In genomic region chr11:56320293-56320692, GRCm38 (mm10) we compare ENCODE assay signal across 29 mouse cellular contexts.
"Had no signal": no experiment of that assay in that cellular context is flagged by ENCODE, and none has a peak within 500 bp of the region (broad histone marks: within the 10 kb centered on the region; RNA-seq: fewer than 3 reads in every experiment).

No protein-coding gene starts in this region.

- H3K4me3 ChIP-seq: left cerebral cortex, adult 2 months; limb, embryonic 10.5 days; limb, embryonic 12.5 days; limb, embryonic 13.5 days; limb, embryonic 15.5 days; liver, embryonic 12.5 days; liver, embryonic 13.5 days; liver, embryonic 15.5 days; lung, embryonic 15.5 days; megakaryocyte, embryonic 14.5 days; midbrain, embryonic 10.5 days; midbrain, embryonic 12.5 days; midbrain, embryonic 13.5 days; midbrain, embryonic 15.5 days; myocyte; neural tube, embryonic 12.5 days; neural tube, embryonic 13.5 days had no signal

- H3K9me3 ChIP-seq: limb, embryonic 10.5 days; limb, embryonic 12.5 days; limb, embryonic 13.5 days; limb, embryonic 15.5 days; liver, embryonic 12.5 days; liver, embryonic 13.5 days; liver, embryonic 15.5 days; lung, embryonic 15.5 days; megakaryocyte, embryonic 14.5 days; midbrain, embryonic 10.5 days; midbrain, embryonic 12.5 days; midbrain, embryonic 13.5 days; midbrain, embryonic 15.5 days; neural tube, embryonic 12.5 days; neural tube, embryonic 13.5 days had no signal

- H3K4me2 ChIP-seq: limb, embryonic 12.5 days; limb, embryonic 13.5 days; limb, embryonic 15.5 days; liver, embryonic 11.5 days; liver, embryonic 12.5 days; liver, embryonic 13.5 days; liver, embryonic 15.5 days; lung, embryonic 15.5 days; midbrain, embryonic 11.5 days; midbrain, embryonic 12.5 days; midbrain, embryonic 13.5 days; midbrain, embryonic 15.5 days; neural tube, embryonic 12.5 days; neural tube, embryonic 13.5 days had no signal

- H3K4me1 ChIP-seq: limb, embryonic 10.5 days; limb, embryonic 12.5 days; limb, embryonic 13.5 days; limb, embryonic 15.5 days; liver, embryonic 12.5 days; liver, embryonic 13.5 days; liver, embryonic 15.5 days; lung, embryonic 15.5 days; megakaryocyte, embryonic 14.5 days; midbrain, embryonic 10.5 days; midbrain, embryonic 12.5 days; midbrain, embryonic 13.5 days; midbrain, embryonic 15.5 days; neural tube, embryonic 12.5 days; neural tube, embryonic 13.5 days had no signal

- H3K27ac ChIP-seq: left cerebral cortex, adult 2 months; limb, embryonic 10.5 days; limb, embryonic 12.5 days; limb, embryonic 13.5 days; limb, embryonic 15.5 days; liver, embryonic 12.5 days; liver, embryonic 13.5 days; liver, embryonic 14.5 days; liver, embryonic 15.5 days; lung, embryonic 15.5 days; macrophage; midbrain, embryonic 10.5 days; midbrain, embryonic 12.5 days; midbrain, embryonic 13.5 days; midbrain, embryonic 15.5 days; neural tube, embryonic 12.5 days; neural tube, embryonic 13.5 days had no signal

- ATAC-seq: liver, embryonic 12.5 days; liver, postnatal 0 days; midbrain, embryonic 13.5 days; midbrain, embryonic 15.5 days; midbrain, embryonic 16.5 days had no signal

- H3K27me3 ChIP-seq: limb, embryonic 12.5 days; limb, embryonic 13.5 days; limb, embryonic 15.5 days; liver, embryonic 12.5 days; liver, embryonic 13.5 days; liver, embryonic 15.5 days; lung, embryonic 15.5 days; megakaryocyte, embryonic 14.5 days; midbrain, embryonic 12.5 days; midbrain, embryonic 13.5 days; midbrain, embryonic 15.5 days; neural tube, embryonic 12.5 days; neural tube, embryonic 13.5 days had no signal

- DNase-seq: layer of hippocampus, postnatal 36 days; left cerebral cortex, postnatal 4 days; liver; liver, embryonic 13.5 days; liver, postnatal 0 days; lung, postnatal 10 days; lung, postnatal 14 days; midbrain, embryonic 14.5 days had no signal

- H3K9ac ChIP-seq: limb, embryonic 12.5 days; limb, embryonic 13.5 days; limb, embryonic 15.5 days; liver, embryonic 12.5 days; liver, embryonic 13.5 days; liver, embryonic 14.5 days; liver, embryonic 15.5 days; liver, postnatal 0 days; lung, embryonic 15.5 days; midbrain, embryonic 12.5 days; midbrain, embryonic 13.5 days; midbrain, embryonic 15.5 days; neural tube, embryonic 12.5 days; neural tube, embryonic 13.5 days had no signal

- H3K36me3 ChIP-seq: limb, embryonic 10.5 days; limb, embryonic 12.5 days; limb, embryonic 13.5 days; limb, embryonic 15.5 days; liver, embryonic 12.5 days; liver, embryonic 13.5 days; liver, embryonic 15.5 days; lung, embryonic 15.5 days; midbrain, embryonic 10.5 days; midbrain, embryonic 12.5 days; midbrain, embryonic 13.5 days; midbrain, embryonic 15.5 days; neural tube, embryonic 12.5 days; neural tube, embryonic 13.5 days had no signal
